Mouse (Mus musculus) olfactory bulb, adult 2 months (tissue): ENCODE data around the gene Theg. TPM values are rescaled to one million over a fixed set of nuclear protein-coding genes. Genes with fewer than 3 reads are reported as not detected.
A peak's percentile ranks its signal among the peaks of the same experiment; 100 is the strongest.

Experiments
- H3K27ac ChIP-seq: fragments of 200-500 bp; 2 replicates; pipeline ENCODE4 v1.5.1; 2012; ENCODE audit warnings: low read depth, low read length; ENCODE audit not compliant: insufficient read depth
- H3K4me1 ChIP-seq: fragments of 200-500 bp; 2 replicates; pipeline ENCODE4 v1.6.1; 2012; ENCODE audit warnings: low read length; ENCODE audit not compliant: control insufficient read depth, insufficient read depth
- H3K4me3 ChIP-seq: fragments of 200-500 bp; 2 replicates; pipeline ENCODE4 v1.5.1; 2012; ENCODE audit warnings: mild to moderate bottlenecking, low read depth, low read length, moderate library complexity; ENCODE audit not compliant: insufficient read depth
- CTCF ChIP-seq: fragments of 200-500 bp; IDR thresholded peaks from 2 replicates; pipeline ENCODE4 v1.5.1; 2012; ENCODE audit warnings: low read depth, mild to moderate bottlenecking, low read length, moderate library complexity; ENCODE audit not compliant: insufficient read depth
- POLR2A ChIP-seq: fragments of 200-500 bp; IDR thresholded peaks from 2 replicates; pipeline ENCODE4 v1.6.1; 2012; ENCODE audit warnings: mild to moderate bottlenecking, low read depth, low read length, moderate library complexity; ENCODE audit not compliant: insufficient read depth
- WGBS: fragments of 180-500 bp; shearing (Covaris S2); methylation state at CpG from one replicate; pipeline ENCODE4 v1.1.7; 2018; 5-methylcytosine and 5-hydroxymethylcytosine counted together
- polyA plus RNA-seq: library from polyadenylated mRNA; stranded (reverse); fragments of >200 nt; gene quantifications from 2 replicates; pipeline ENCODE4 v1.2.4, GENCODE M21; 2012; ENCODE audit warnings: low replicate concordance; ENCODE audit not compliant: missing spikeins, insufficient read depth, insufficient read length

Gene Theg
- polyA plus RNA-seq, 1 experiment, result not detected

GRCm38 (mm10) chr10:79537271-79537670, 49.9 kb downstream of the Theg start:
- H3K4me1 ChIP-seq, result peaks cover 12% of the 10 kb centered on the region
- no peak overlapping the region for H3K4me3 ChIP-seq
- no peak overlapping the region for H3K27ac ChIP-seq
- TF ChIP-seq CTCF (no peak), POLR2A (no peak)
- 95% methylated on average over 7 of the region's 7 CpGs for WGBS

DNA sequence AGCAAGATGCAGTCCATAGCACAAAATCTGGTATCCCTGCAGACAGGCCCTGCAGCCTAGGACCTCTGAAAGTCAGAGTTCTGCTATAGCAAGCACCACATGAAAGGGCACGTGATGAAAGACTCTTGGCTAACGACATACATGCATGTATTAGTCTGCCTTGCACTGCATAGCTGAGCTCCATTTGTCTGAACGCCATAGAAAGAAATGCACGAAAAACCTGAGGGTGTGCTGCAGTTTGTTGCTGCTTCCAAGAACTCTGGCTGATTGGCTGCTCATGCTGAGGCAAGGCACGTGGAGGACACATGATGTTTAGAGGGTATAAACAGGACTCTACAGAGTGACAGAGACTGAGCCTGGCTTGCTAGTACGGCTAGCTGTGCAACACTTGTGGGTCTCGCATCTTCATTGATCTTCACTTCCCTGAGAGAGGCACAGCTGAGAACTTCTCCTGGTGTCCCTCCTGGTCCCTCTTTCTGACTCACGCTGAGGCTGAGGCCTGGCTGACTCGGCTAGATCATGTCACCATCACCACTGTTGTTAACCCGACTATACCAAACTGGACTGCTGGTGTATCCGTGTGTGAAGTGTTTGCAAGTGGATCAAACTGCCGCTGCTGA, 50.6 kb downstream of the Theg start:
- Histone ChIP-seq H3K4me1 (peaks cover 12% of the 10 kb centered on the region), H3K27ac (no peak overlapping the region), H3K4me3 (no peak overlapping the region)
- WGBS, result 74% methylated on average over 12 of the region's 12 CpGs
- no peak for TF ChIP-seq CTCF
- TF ChIP-seq POLR2A, result no peak

DNA sequence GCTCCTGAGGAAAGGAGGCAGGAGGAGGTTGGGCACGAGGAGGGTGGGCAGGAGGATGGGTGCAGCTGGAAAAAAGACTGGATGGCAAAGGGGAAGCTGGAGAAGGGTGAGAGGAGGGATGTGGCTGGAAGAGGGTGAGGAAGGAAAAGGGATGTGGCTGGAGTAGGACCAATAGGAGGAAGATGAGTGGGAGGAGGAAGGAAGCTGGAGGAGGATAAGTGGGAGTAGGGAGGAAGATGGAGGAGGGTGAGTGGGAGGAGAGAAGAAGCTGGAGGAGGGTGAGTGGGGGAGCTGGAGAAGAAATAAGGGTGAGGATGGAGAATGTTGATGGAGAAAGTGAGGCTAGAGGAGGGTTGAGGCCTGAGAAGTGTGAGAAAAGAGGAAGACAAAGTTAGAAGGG, 51.7 kb downstream of the Theg start:
- peaks cover 12% of the 10 kb centered on the region for H3K4me1 ChIP-seq
- H3K27ac ChIP-seq, result no peak overlapping the region
- 59% methylated on average over 1 of the region's 1 CpGs for WGBS
- no peak for TF ChIP-seq CTCF
- TF ChIP-seq POLR2A, result no peak
- H3K4me3 ChIP-seq, result no peak overlapping the region

DNA sequence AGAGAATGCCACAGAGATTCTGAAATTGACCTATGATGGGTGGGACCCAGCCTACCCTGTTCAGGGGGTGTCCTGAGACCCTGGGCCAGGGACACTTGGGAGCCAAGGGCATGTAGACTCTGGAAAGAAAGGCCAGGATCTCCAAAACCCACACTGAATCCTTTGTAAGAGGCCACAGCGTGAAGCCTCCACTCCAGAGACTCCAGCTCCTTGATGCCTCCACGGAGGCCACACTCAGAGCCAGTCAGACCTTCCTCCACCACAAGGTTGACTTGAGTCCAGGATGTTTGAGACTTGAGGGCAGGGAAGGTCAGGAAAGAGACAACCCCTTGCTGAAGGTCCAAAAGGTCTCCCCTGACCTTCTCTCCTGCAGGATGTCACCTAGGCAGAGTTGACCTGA, 52.7 kb downstream of the Theg start:
- WGBS, result 86% methylated on average over 2 of the region's 2 CpGs
- no peak overlapping the region for H3K4me3 ChIP-seq
- TF ChIP-seq CTCF (no peak), POLR2A (no peak)
- H3K4me1 ChIP-seq, result peaks cover 12% of the 10 kb centered on the region
- no peak overlapping the region for H3K27ac ChIP-seq

DNA sequence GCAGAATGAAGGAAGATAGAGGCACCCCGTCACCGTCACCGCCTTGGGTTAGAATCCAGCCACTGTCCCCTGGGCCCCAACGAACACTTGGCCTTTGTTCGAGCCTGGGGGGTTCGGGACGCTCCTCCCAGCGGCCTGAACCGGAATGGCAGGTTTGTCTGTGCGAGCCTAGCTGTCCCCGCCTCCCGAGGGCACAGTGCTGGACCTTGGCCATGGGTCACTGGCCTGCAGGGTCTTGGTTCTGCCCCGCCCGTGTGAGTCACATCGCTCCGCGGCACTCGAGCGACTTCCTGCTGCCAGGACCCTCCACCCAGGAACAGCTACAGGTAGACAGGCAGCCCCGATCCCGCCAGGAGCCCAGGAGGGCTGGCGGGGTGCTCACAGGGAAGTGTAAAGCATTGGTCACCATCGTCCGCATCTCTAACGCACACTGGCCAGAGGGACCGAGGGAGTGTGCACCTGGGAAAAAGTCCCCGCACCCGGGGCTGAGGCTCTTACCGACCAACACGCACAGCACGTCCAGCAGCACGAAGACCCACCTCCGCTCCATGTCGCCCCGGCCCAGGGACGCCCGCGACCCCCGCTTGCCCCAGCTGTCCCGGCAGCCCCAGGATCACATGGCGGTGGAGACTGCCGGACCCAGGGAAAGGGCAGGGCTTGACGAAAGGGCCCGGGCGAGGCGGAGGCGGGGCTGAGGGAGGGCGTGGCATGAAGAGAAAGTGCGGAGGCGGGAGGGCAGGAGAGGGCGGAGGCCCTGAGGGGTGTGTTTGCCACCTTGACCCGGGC, 53.8 kb downstream of the Theg start, which contains the start of gene Plpp2:
Plpp2 (minus strand) TSS at position 671 of the 786 bp plus-strand sequence.
- H3K4me1 ChIP-seq, result peaks cover 12% of the 10 kb centered on the region
- peak within 1 kb of the TSS; percentile 42 for H3K4me3 ChIP-seq
- no peak within 1 kb of the TSS for H3K27ac ChIP-seq
- 3% methylated on average over 52 of the region's 52 CpGs for WGBS
- TF ChIP-seq CTCF, result no peak
- no peak for TF ChIP-seq POLR2A

- H3K4me3 ChIP-seq, result peak overlapping the region; percentile 42
- no peak overlapping the region for H3K27ac ChIP-seq
- 45% methylated on average over 3 of the region's 3 CpGs for WGBS
- TF ChIP-seq CTCF (no peak), POLR2A (no peak)
- peaks cover 12% of the 10 kb centered on the region for H3K4me1 ChIP-seq
These were observed 54.5 kb downstream of the Theg start for GRCm38 (mm10) chr10:79532678-79533077.

DNA sequence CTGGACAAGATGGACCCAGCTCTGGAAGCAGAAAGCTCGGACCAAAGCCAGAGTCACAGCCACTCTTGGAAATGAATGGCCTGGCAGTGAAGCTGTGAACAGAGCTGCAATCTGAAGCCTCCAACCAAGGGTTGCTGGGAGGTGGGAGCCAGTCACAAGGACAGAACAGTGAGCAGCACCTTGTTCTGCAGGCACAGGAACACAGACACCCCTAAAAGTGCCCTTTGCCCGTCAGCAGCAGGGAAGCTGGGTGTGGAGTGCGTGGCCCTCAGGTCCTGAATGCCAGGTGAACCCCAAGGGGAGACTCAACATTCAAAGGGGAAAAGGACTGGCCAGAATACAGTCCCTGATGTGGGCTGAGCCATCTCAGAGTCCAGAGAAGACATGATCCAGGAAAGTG, 55.5 kb downstream of the Theg start:
- WGBS, result 91% methylated on average over 3 of the region's 3 CpGs
- Histone ChIP-seq H3K27ac (no peak overlapping the region), H3K4me1 (peaks cover 12% of the 10 kb centered on the region), H3K4me3 (no peak overlapping the region)
- TF ChIP-seq CTCF (no peak), POLR2A (no peak)

GRCm38 (mm10) chr10:79530721-79531120, 56.4 kb downstream of the Theg start:
- WGBS, result 96% methylated on average over 13 of the region's 13 CpGs
- no peak overlapping the region for H3K4me3 ChIP-seq
- H3K27ac ChIP-seq, result no peak overlapping the region
- no peak for TF ChIP-seq CTCF
- TF ChIP-seq POLR2A, result no peak
- peaks cover 12% of the 10 kb centered on the region for H3K4me1 ChIP-seq

DNA sequence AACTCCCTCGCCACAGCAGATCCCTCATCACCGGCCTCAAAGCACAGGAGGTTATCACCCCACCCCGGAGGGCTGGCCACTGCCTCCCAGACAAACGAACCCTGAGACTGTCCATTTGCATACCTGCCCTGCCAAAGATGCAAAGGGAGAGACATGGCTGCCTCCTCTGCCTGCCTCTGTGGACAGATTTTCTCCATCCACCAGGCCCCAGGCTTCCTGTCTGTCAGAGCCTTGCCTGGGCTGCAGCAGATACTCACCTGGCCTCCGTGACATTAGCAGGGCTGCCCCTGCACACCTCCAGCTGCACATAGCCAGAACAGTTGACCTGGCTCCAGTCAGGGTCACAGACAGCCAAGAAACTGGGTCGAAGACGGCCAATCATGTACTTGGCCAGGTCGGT, 56.9 kb downstream of the Theg start:
- TF ChIP-seq POLR2A (no peak), CTCF (no peak)
- no peak overlapping the region for H3K4me3 ChIP-seq
- peaks cover 12% of the 10 kb centered on the region for H3K4me1 ChIP-seq
- no peak overlapping the region for H3K27ac ChIP-seq
- WGBS, result 75% methylated on average over 8 of the region's 8 CpGs
